Mouse (Mus musculus): ENCODE results near the gene Cux1.

- no peak for TF ChIP-seq CTCF (conservative IDR thresholded peaks at IDR 0.05; ENCODE audit: insufficient read depth, insufficient read length, low read depth, low read length)
- TF ChIP-seq POLR2A (IDR thresholded peaks at IDR 0.05; ENCODE audit: low read depth, low read length), result no peak
Observed at GRCm38 (mm10) chr5:136582201-136582600, 14.9 kb upstream of the Cux1 start.
